Mouse (Mus musculus) lung, adult 2 months (tissue): ENCODE measurements at regions not wholly inside any gene's neighbourhood (a gene's known extent, or its start where the extent isn't known, plus 50 kb on each side); places are given as distances from the start of the nearest gene placed in this dataset.

ENCODE experiments used
- CTCF ChIP-seq: fragments of 200-500 bp; IDR thresholded peaks from 2 replicates; pipeline ENCODE4 v1.5.1; 2011; ENCODE audit warnings: mild to moderate bottlenecking, low read length, control low read depth; ENCODE audit not compliant: insufficient read depth
- POLR2A ChIP-seq: fragments of 200-500 bp; IDR thresholded peaks from 2 replicates; pipeline ENCODE4 v1.6.1; 2011; ENCODE audit warnings: low read depth, mild to moderate bottlenecking, control low read depth, low read length, borderline replicate concordance; ENCODE audit errors: extremely low read depth

- no peak for TF ChIP-seq CTCF
- TF ChIP-seq POLR2A, result no peak
These were observed 254.9 kb upstream of the Cdh5 start for GRCm38 (mm10) chr8:103846382-103846976.
